Mouse (Mus musculus): ENCODE results near the gene Rnase9.

- TF ChIP-seq GATA1 (IDR thresholded peaks at IDR 0.05; ENCODE audit: low read length) (no peak), TAL1 (IDR thresholded peaks at IDR 0.05; ENCODE audit: low read length) (no peak)
Measured at GRCm38 (mm10) chr14:51007152-51007801, 34.4 kb downstream of the Rnase9 start, which contains the start of gene Rnase10.
